Mouse (Mus musculus) ES-E14 (cell line): ENCODE results near the gene Slc25a27.

Experiments
- CHD2 ChIP-seq: IDR thresholded peaks from 2 replicates; pipeline ENCODE4 v1.6.1; 2014; ENCODE audit warnings: mild to moderate bottlenecking, low read depth, low read length, inconsistent platforms
- ZC3H11A ChIP-seq: IDR thresholded peaks from 2 replicates; pipeline ENCODE4 v1.6.1; 2012; ENCODE audit warnings: low read depth, mild to moderate bottlenecking, inconsistent platforms, low read length, borderline replicate concordance

GRCm38 (mm10) chr17:43612221-43612620, 54.8 kb downstream of the Slc25a27 start:
- TF ChIP-seq ZC3H11A (no peak), CHD2 (no peak)
